Mouse (Mus musculus) C2C12 (cell line): ENCODE measurements around the gene Stap1.

Source experiments
- CEBPB ChIP-seq: IDR thresholded peaks from one replicate; pipeline ENCODE4 v1.6.1; 2011; ENCODE audit warnings: low read depth, mild to moderate bottlenecking, control low read depth, moderate library complexity
- CTCF ChIP-seq: IDR thresholded peaks from one replicate; pipeline ENCODE4 v1.5.1; 2011; ENCODE audit not compliant: control insufficient read depth, insufficient read depth, insufficient read length
- MAX ChIP-seq: IDR thresholded peaks from one replicate; pipeline ENCODE4 v1.6.1; 2011; ENCODE audit warnings: mild to moderate bottlenecking, control low read depth
- MYOG ChIP-seq: IDR thresholded peaks from one replicate; pipeline ENCODE4 v1.6.1; 2011; ENCODE audit not compliant: control insufficient read depth, insufficient read length; ENCODE audit errors: extremely low read depth
- USF1 ChIP-seq: IDR thresholded peaks from one replicate; pipeline ENCODE4 v1.6.1; 2011; ENCODE audit warnings: low read depth, mild to moderate bottlenecking, control low read depth, moderate library complexity

DNA sequence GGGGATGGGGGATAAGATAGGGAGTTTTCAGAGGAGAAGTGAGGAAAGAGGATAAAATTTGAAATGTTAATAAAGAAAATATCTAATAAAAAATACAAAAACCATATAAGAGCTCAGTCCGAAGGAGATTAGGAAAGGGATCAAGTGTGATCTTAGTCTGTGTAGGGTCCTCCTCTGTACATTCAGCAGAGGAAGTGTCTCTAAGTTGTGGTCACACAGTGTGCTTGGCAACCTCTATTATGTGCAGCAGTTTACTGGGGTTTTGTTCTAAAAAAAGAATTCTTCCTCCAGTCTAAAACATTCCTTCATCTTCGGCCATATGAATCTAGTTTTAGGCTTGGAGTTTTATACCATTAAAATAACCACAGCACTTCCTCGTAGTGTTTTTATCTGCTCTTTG is 27.4 kb downstream of the Stap1 start:
- TF ChIP-seq CTCF, result no peak
- TF ChIP-seq MAX, result no peak
- TF ChIP-seq USF1, result no peak
- TF ChIP-seq MYOG, result no peak
- no peak for TF ChIP-seq CEBPB
